7 mouse cellular contexts compared by ENCODE assay signal in genomic region chr9:27030763-27031100, GRCm38 (mm10). TPM values are rescaled to one million over a fixed set of nuclear protein-coding genes. Genes with fewer than 3 reads are reported as not detected.
A peak's percentile ranks its signal among the peaks of the same experiment; 100 is the strongest.
DNase-seq lines count a peak whose midpoint lies in the region; ATAC-seq lines count a peak whose summit lies in the region.

No protein-coding gene starts in this region.

- peak overlapping the region; percentile 82 for H3K4me2 ChIP-seq in lung, embryonic 16.5 days (ENCODE audit: low read depth, low read length)
- H3K4me2 ChIP-seq in limb, embryonic 12.5 days: peak overlapping the region; percentile 93
- H3K4me2 ChIP-seq in stomach, embryonic 14.5 days (replicated peaks; ENCODE audit: low read depth, low read length): peak overlapping the region; percentile 64

- H3K4me3 ChIP-seq in lung, embryonic 16.5 days (ENCODE audit: low read length): peak overlapping the region; percentile 97
- H3K4me3 ChIP-seq in forebrain, embryonic 10.5 days: peak overlapping the region; percentile 99
- H3K4me3 ChIP-seq in limb, embryonic 12.5 days (replicated peaks): peak overlapping the region; percentile 97
- H3K4me3 ChIP-seq in stomach, embryonic 14.5 days (ENCODE audit: low read depth, low read length): peak overlapping the region; percentile 93

- no peak for DNase-seq in lung, postnatal 36 days
- DNase-seq in forebrain, embryonic 10.5 days (ENCODE audit: extremely low spot score, low spot score): no peak
- no peak for DNase-seq in ovary, postnatal 14 days (ENCODE audit: low spot score)
- no peak for DNase-seq in layer of hippocampus, postnatal 36 days

- H3K9ac ChIP-seq in lung, embryonic 16.5 days (ENCODE audit: low read length): peak overlapping the region; percentile 85
- peak overlapping the region; percentile 80 for H3K9ac ChIP-seq in limb, embryonic 12.5 days (replicated peaks)
- H3K9ac ChIP-seq in stomach, embryonic 14.5 days (replicated peaks; ENCODE audit: low read depth, low read length): peak overlapping the region; percentile 68

- peaks cover 31% of the 10 kb centered on the region for H3K4me1 ChIP-seq in lung, embryonic 16.5 days (replicated peaks; ENCODE audit: control insufficient read depth, insufficient read depth, low read length)
- peaks cover 39% of the 10 kb centered on the region for H3K4me1 ChIP-seq in forebrain, embryonic 10.5 days
- peaks cover 42% of the 10 kb centered on the region for H3K4me1 ChIP-seq in limb, embryonic 12.5 days (replicated peaks)
- peaks cover 31% of the 10 kb centered on the region for H3K4me1 ChIP-seq in stomach, embryonic 14.5 days (ENCODE audit: control insufficient read depth, insufficient read depth, low read length)

- H3K27ac ChIP-seq in lung, embryonic 16.5 days (ENCODE audit: low read length): 0 out of 2 replicates have a peak overlapping the region, but pooled peaks have one; percentile 41
- peak overlapping the region; percentile 95 for H3K27ac ChIP-seq in forebrain, embryonic 10.5 days
- H3K27ac ChIP-seq in limb, embryonic 12.5 days: 0 out of 2 replicates have a peak overlapping the region, but pooled peaks have one; percentile 23
- no peak overlapping the region for H3K27ac ChIP-seq in stomach, embryonic 14.5 days (ENCODE audit: low read length)

- under 1% methylated on average over 17 of the region's 17 CpGs for WGBS in lung, embryonic 16.5 days
- under 1% methylated on average over 17 of the region's 17 CpGs for WGBS in forebrain, embryonic 10.5 days
- under 1% methylated on average over 17 of the region's 17 CpGs for WGBS in limb, embryonic 12.5 days
- WGBS in stomach, embryonic 14.5 days: under 1% methylated on average over 17 of the region's 17 CpGs

- H3K36me3 ChIP-seq in lung, embryonic 16.5 days (ENCODE audit: control insufficient read depth, insufficient read depth, low read length): no peaks in the 10 kb centered on the region
- peaks cover 6% of the 10 kb centered on the region; the same call in 1 of the 2 replicates for H3K36me3 ChIP-seq in forebrain, embryonic 10.5 days (replicated peaks)
- H3K36me3 ChIP-seq in limb, embryonic 12.5 days: peaks cover 13% of the 10 kb centered on the region; the same call in 1 of the 2 replicates
- no peaks in the 10 kb centered on the region; the same call in 1 of the 2 replicates for H3K36me3 ChIP-seq in stomach, embryonic 14.5 days (ENCODE audit: control insufficient read depth, insufficient read depth, low read length)

- no peaks in the 10 kb centered on the region for H3K9me3 ChIP-seq in lung, embryonic 16.5 days (ENCODE audit: control insufficient read depth, low read length)
- no peaks in the 10 kb centered on the region for H3K9me3 ChIP-seq in forebrain, embryonic 10.5 days
- no peaks in the 10 kb centered on the region for H3K9me3 ChIP-seq in limb, embryonic 12.5 days
- no peaks in the 10 kb centered on the region for H3K9me3 ChIP-seq in stomach, embryonic 14.5 days (ENCODE audit: control insufficient read depth, low read depth, low read length)

- no peaks in the 10 kb centered on the region for H3K27me3 ChIP-seq in lung, embryonic 16.5 days (ENCODE audit: control insufficient read depth, insufficient read depth, low read depth, low read length)
- no peaks in the 10 kb centered on the region for H3K27me3 ChIP-seq in forebrain, embryonic 10.5 days (ENCODE audit: poor library complexity, severe bottlenecking)
- no peaks in the 10 kb centered on the region for H3K27me3 ChIP-seq in limb, embryonic 12.5 days
- no peaks in the 10 kb centered on the region for H3K27me3 ChIP-seq in stomach, embryonic 14.5 days (ENCODE audit: control insufficient read depth, insufficient read depth, low read length)

- peak; percentile 22 for ATAC-seq in lung, embryonic 16.5 days (ENCODE audit: low read depth)
- peak; percentile 56 for ATAC-seq in limb, embryonic 12.5 days (ENCODE audit: insufficient number of reproducible peaks, insufficient read depth, low FRiP score, low TSS enrichment, low read depth)
- ATAC-seq in stomach, embryonic 14.5 days (ENCODE audit: insufficient number of reproducible peaks, insufficient read depth, low FRiP score, low read depth): no peak; the same call in 1 of the 2 replicates

RNA-seq across cellular contexts. Expression of gene Ncapd3, which starts 0.8 kb away (rescaled TPM):
- 34.4 and 35.1 TPM in 2 replicates for polyA plus RNA-seq in lung, embryonic 16.5 days (2015; fragmentation: Nextera tagmentation; extraction: Ambion mirVana)
- 38.7 and 40.7 TPM in 2 replicates for polyA plus RNA-seq in forebrain, embryonic 10.5 days (2016; fragmentation: Nextera tagmentation; extraction: Ambion mirVana)
- 36.4 and 36.6 TPM in 2 replicates for polyA plus RNA-seq in limb, embryonic 12.5 days (2016; fragmentation: Nextera tagmentation; extraction: Ambion mirVana)
- 33.1 and 33.7 TPM in 2 replicates for polyA plus RNA-seq in stomach, embryonic 14.5 days (2014; fragmentation: Nextera tagmentation; extraction: Ambion mirVana)
- 10 to 100 TPM; 17.7 to 19.8 TPM for total RNA-seq in layer of hippocampus, postnatal 36 days (2021)

RNA-seq across cellular contexts. Expression of gene Vps26b, which starts 0.9 kb away (rescaled TPM):
- 25.1 and 27.6 TPM in 2 replicates for polyA plus RNA-seq in lung, embryonic 16.5 days (2015; fragmentation: Nextera tagmentation; extraction: Ambion mirVana)
- 35.8 and 36.2 TPM in 2 replicates for polyA plus RNA-seq in forebrain, embryonic 10.5 days (2016; fragmentation: Nextera tagmentation; extraction: Ambion mirVana)
- 44.0 and 45.4 TPM in 2 replicates for polyA plus RNA-seq in limb, embryonic 12.5 days (2016; fragmentation: Nextera tagmentation; extraction: Ambion mirVana)
- polyA plus RNA-seq in stomach, embryonic 14.5 days (2014; fragmentation: Nextera tagmentation; extraction: Ambion mirVana): 36.8 TPM in 2 replicates
- 100 to 1,000 TPM; 109 to 111 TPM for total RNA-seq in layer of hippocampus, postnatal 36 days (2021)

RNA-seq across cellular contexts. Expression of gene Thyn1, which starts 31.2 kb away (rescaled TPM):
- polyA plus RNA-seq in lung, embryonic 16.5 days (2015; fragmentation: Nextera tagmentation; extraction: Ambion mirVana): 112 and 123 TPM in 2 replicates
- 173 and 183 TPM in 2 replicates for polyA plus RNA-seq in forebrain, embryonic 10.5 days (2016; fragmentation: Nextera tagmentation; extraction: Ambion mirVana)
- 167 and 173 TPM in 2 replicates for polyA plus RNA-seq in limb, embryonic 12.5 days (2016; fragmentation: Nextera tagmentation; extraction: Ambion mirVana)
- 149 and 156 TPM in 2 replicates for polyA plus RNA-seq in stomach, embryonic 14.5 days (2014; fragmentation: Nextera tagmentation; extraction: Ambion mirVana)
- 100 to 1,000 TPM; 107 to 109 TPM for total RNA-seq in layer of hippocampus, postnatal 36 days (2021)

RNA-seq across cellular contexts. Expression of gene Acad8, which starts 31.4 kb away (rescaled TPM):
- polyA plus RNA-seq in lung, embryonic 16.5 days (2015; fragmentation: Nextera tagmentation; extraction: Ambion mirVana): 49.5 and 53.8 TPM in 2 replicates
- 44.2 and 46.8 TPM in 2 replicates for polyA plus RNA-seq in forebrain, embryonic 10.5 days (2016; fragmentation: Nextera tagmentation; extraction: Ambion mirVana)
- polyA plus RNA-seq in limb, embryonic 12.5 days (2016; fragmentation: Nextera tagmentation; extraction: Ambion mirVana): 50.4 and 51.2 TPM in 2 replicates
- polyA plus RNA-seq in stomach, embryonic 14.5 days (2014; fragmentation: Nextera tagmentation; extraction: Ambion mirVana): 47.4 and 47.9 TPM in 2 replicates
- 10 to 100 TPM; 38.5 to 42.3 TPM for total RNA-seq in layer of hippocampus, postnatal 36 days (2021)
